In the genomic region with DNA sequence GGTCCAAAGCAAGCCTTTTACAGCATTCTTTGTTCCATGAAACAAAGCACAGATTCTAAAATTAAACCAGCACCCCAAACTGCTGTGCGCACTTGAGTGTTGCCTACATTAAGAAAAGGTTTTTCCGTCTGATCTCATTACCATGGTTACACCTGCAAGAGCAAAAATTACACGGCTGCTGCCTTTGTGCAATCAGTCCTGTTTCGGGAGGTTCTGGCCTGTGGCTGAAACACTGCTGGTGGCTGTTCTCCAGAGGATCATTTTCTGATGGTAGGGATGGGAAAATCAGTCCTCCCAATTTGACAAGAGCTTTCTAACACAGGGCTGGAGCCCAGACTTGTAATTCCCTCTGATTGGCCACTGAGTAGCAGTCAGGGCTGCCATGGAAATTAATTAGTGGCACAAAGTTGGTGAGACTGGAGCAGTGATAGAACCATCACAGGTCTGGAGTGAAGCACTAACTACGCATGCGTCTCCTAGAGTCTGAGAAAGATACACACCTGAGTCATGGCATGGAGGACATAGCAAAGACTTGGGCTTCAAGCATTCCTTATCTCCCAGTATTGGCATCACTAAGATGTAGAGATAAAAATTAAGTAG, we compare ENCODE assay signal across 30 mouse cellular contexts.
DNase-seq lines count a peak whose midpoint lies in the region; ATAC-seq and TF ChIP-seq lines count a peak whose summit lies in the region.
"Had no signal": no experiment of that assay in that cellular context is flagged by ENCODE, and none has a peak within 500 bp of the region (broad histone marks: within the 10 kb centered on the region; RNA-seq: fewer than 3 reads in every experiment).

No protein-coding gene starts in this region.

- ATAC-seq in forebrain, postnatal 0 days = peak; percentile 85
- ATAC-seq in hindbrain, postnatal 0 days = peak; percentile 71
- ATAC-seq in hindbrain, embryonic 13.5 days (ENCODE audit: low FRiP score) = no peak
- ATAC-seq: CD4-positive, CD25-positive, alpha-beta regulatory T cell, adult 4 months; inflammation-experienced regulatory T-cells, adult 6 months had no signal

- H3K27me3 ChIP-seq in forebrain, postnatal 0 days (ENCODE audit: insufficient read depth, low read length) = no peaks in the 10 kb centered on the region
- no peaks in the 10 kb centered on the region for H3K27me3 ChIP-seq in forebrain, embryonic 10.5 days (ENCODE audit: poor library complexity, severe bottlenecking)
- H3K27me3 ChIP-seq in hindbrain, postnatal 0 days (ENCODE audit: insufficient read depth, low read length) = no peaks in the 10 kb centered on the region
- H3K27me3 ChIP-seq in hindbrain, embryonic 13.5 days = no peaks in the 10 kb centered on the region
- no peaks in the 10 kb centered on the region for H3K27me3 ChIP-seq in CH12.LX (replicated peaks)
- H3K27me3 ChIP-seq: limb, embryonic 12.5 days; liver, embryonic 15.5 days; midbrain, embryonic 12.5 days; neural tube, embryonic 12.5 days had no signal

- TF ChIP-seq CTCF in forebrain, postnatal 0 days (IDR thresholded peaks at IDR 0.05; ENCODE audit: low read depth) = no peak
- TF ChIP-seq CTCF in hindbrain, postnatal 0 days (IDR thresholded peaks at IDR 0.05; ENCODE audit: low read depth) = no peak
- TF ChIP-seq CTCF in CH12.LX (conservative IDR thresholded peaks at IDR 0.05 in 1 of 2, IDR thresholded peaks at IDR 0.05 in 1 of 2; ENCODE audit: low read depth in 2 of 2, low read length in 2 of 2) = no peak
- no peak for TF ChIP-seq CTCF in brain, embryonic 14.5 days (IDR thresholded peaks at IDR 0.05; ENCODE audit: borderline replicate concordance, extremely low read depth, insufficient read depth, insufficient read length)

- H3K36me3 ChIP-seq in forebrain, postnatal 0 days (ENCODE audit: insufficient read depth) = no peaks in the 10 kb centered on the region
- H3K36me3 ChIP-seq in forebrain, embryonic 10.5 days (replicated peaks) = no peaks in the 10 kb centered on the region
- no peaks in the 10 kb centered on the region for H3K36me3 ChIP-seq in hindbrain, postnatal 0 days (ENCODE audit: insufficient read depth, low read length)
- H3K36me3 ChIP-seq in hindbrain, embryonic 13.5 days = no peaks in the 10 kb centered on the region
- no peaks in the 10 kb centered on the region for H3K36me3 ChIP-seq in CH12.LX (replicated peaks in 1 of 2; ENCODE audit: control insufficient read depth in 1 of 2, insufficient read depth in 1 of 2, low read length in 1 of 2)
- H3K36me3 ChIP-seq: limb, embryonic 12.5 days; liver, embryonic 15.5 days; midbrain, embryonic 12.5 days; neural tube, embryonic 12.5 days had no signal

- no peak for TF ChIP-seq POLR2A in CH12.LX (IDR thresholded peaks at IDR 0.05; ENCODE audit: low read depth, low read length)
- TF ChIP-seq POLR2A in brain, embryonic 14.5 days (IDR thresholded peaks at IDR 0.05; ENCODE audit: borderline replicate concordance, extremely low read depth, insufficient read depth, insufficient read length, poor library complexity, severe bottlenecking) = no peak

- TF ChIP-seq EP300 in CH12.LX (IDR thresholded peaks at IDR 0.05; ENCODE audit: low read length) = no peak

- dilution Hi-C loops in CH12.LX (cut with MboI; ENCODE audit: extremely low pct_ligation_motif_present, extremely low pct_unique_long_range_greater_than_20kb, low sequenced_read_pairs) = no loop called here

- H3K27ac ChIP-seq in forebrain, postnatal 0 days (ENCODE audit: low read depth, low read length) = no peak overlapping the region
- no peak overlapping the region for H3K27ac ChIP-seq in forebrain, embryonic 10.5 days
- no peak overlapping the region for H3K27ac ChIP-seq in hindbrain, postnatal 0 days
- no peak overlapping the region for H3K27ac ChIP-seq in hindbrain, embryonic 13.5 days
- no peak overlapping the region for H3K27ac ChIP-seq in CH12.LX (ENCODE audit: insufficient read depth, low read depth)
- H3K27ac ChIP-seq: gastrocnemius, adult 2 months; limb, embryonic 12.5 days; liver, embryonic 15.5 days; midbrain, embryonic 12.5 days; neural tube, embryonic 12.5 days had no signal

- DNase-seq in forebrain, postnatal 0 days = peak; percentile 40
- no peak for DNase-seq in forebrain, embryonic 10.5 days (ENCODE audit: extremely low spot score, low spot score)
- DNase-seq in hindbrain, postnatal 0 days (ENCODE audit: low spot score) = peak; percentile 32
- DNase-seq in CH12.LX (ENCODE audit: extremely low read depth) = peak; percentile 18
- DNase-seq in brain, embryonic 14.5 days (ENCODE audit: low read depth) = peak; percentile 26
- no peak for DNase-seq in lung, postnatal 10 days
- DNase-seq: adrenal gland, postnatal 25 days; cerebellum, adult 2 months; cerebellum, postnatal 14 days; gastrocnemius, adult 2 months; gastrocnemius, postnatal 36 days; heart, postnatal 36 days; kidney, adult 11 months; kidney, postnatal 14 days; layer of hippocampus, adult 9-11 months; lung, embryonic 14.5 days; right cerebral cortex, adult 18-20 months; right cerebral cortex, postnatal 4 days; thymus, adult 2 months; thymus, postnatal 36 days had no signal

- H3K9me3 ChIP-seq in forebrain, postnatal 0 days (ENCODE audit: low read length) = no peaks in the 10 kb centered on the region
- no peaks in the 10 kb centered on the region for H3K9me3 ChIP-seq in forebrain, embryonic 10.5 days
- H3K9me3 ChIP-seq in hindbrain, postnatal 0 days (ENCODE audit: low read length) = no peaks in the 10 kb centered on the region
- no peaks in the 10 kb centered on the region for H3K9me3 ChIP-seq in hindbrain, embryonic 13.5 days
- H3K9me3 ChIP-seq in CH12.LX (replicated peaks; ENCODE audit: low read length) = no peaks in the 10 kb centered on the region
- H3K9me3 ChIP-seq: limb, embryonic 12.5 days; liver, embryonic 15.5 days; midbrain, embryonic 12.5 days; neural tube, embryonic 12.5 days had no signal

- no peak overlapping the region for H3K9ac ChIP-seq in forebrain, postnatal 0 days
- no peak overlapping the region for H3K9ac ChIP-seq in hindbrain, postnatal 0 days (replicated peaks; ENCODE audit: low read length)
- H3K9ac ChIP-seq in hindbrain, embryonic 13.5 days = no peak overlapping the region
- no peak overlapping the region for H3K9ac ChIP-seq in CH12.LX (ENCODE audit: insufficient read depth, low read depth)
- H3K9ac ChIP-seq: limb, embryonic 12.5 days; liver, embryonic 15.5 days; lung, embryonic 14.5 days; midbrain, embryonic 12.5 days; neural tube, embryonic 12.5 days had no signal

- H3K4me3 ChIP-seq in forebrain, postnatal 0 days (ENCODE audit: low read depth, low read length) = no peak overlapping the region
- H3K4me3 ChIP-seq in forebrain, embryonic 10.5 days = no peak overlapping the region
- H3K4me3 ChIP-seq in hindbrain, postnatal 0 days (ENCODE audit: low read length) = no peak overlapping the region
- H3K4me3 ChIP-seq in hindbrain, embryonic 13.5 days = no peak overlapping the region
- no peak overlapping the region for H3K4me3 ChIP-seq in CH12.LX (replicated peaks in 1 of 3; ENCODE audit: low read depth in 2 of 3, low read length in 2 of 3, poor library complexity in 1 of 3)
- H3K4me3 ChIP-seq: erythroblast, embryonic 14.5 days; gastrocnemius, adult 2 months; limb, embryonic 12.5 days; liver, embryonic 15.5 days; midbrain, embryonic 12.5 days; myocyte; neural tube, embryonic 12.5 days had no signal

- H3K4me1 ChIP-seq in forebrain, postnatal 0 days (ENCODE audit: insufficient read depth) = no peaks in the 10 kb centered on the region
- no peaks in the 10 kb centered on the region for H3K4me1 ChIP-seq in forebrain, embryonic 10.5 days
- H3K4me1 ChIP-seq in hindbrain, postnatal 0 days (ENCODE audit: insufficient read depth, low read length) = no peaks in the 10 kb centered on the region
- no peaks in the 10 kb centered on the region for H3K4me1 ChIP-seq in hindbrain, embryonic 13.5 days (replicated peaks)
- peaks cover 0 to 15% of the 10 kb centered on the region in 2 experiments; a peak in 3 of 4 replicates for H3K4me1 ChIP-seq in CH12.LX (ENCODE audit: control insufficient read depth in 1 of 2, insufficient read depth in 2 of 2)
- H3K4me1 ChIP-seq: limb, embryonic 12.5 days; liver, embryonic 15.5 days; midbrain, embryonic 12.5 days; neural tube, embryonic 12.5 days had no signal

- in situ Hi-C loops in CH12.LX (cut with MboI; ENCODE audit: low pct_ligation_motif_present, low pct_unique_long_range_greater_than_20kb, low sequenced_read_pairs) = loop anchor here (10.0 to 25.0 kb wide), 2 partner anchors 792 to 960 kb away; no protein-coding TSS in a partner anchor

- TF ChIP-seq RAD21 in CH12.LX (IDR thresholded peaks at IDR 0.05; ENCODE audit: low read depth, low read length) = no peak

- 53% methylated on average over 6 of the region's 6 CpGs for WGBS in forebrain, postnatal 0 days
- WGBS in forebrain, embryonic 10.5 days = 85% methylated on average over 6 of the region's 6 CpGs
- 62% methylated on average over 6 of the region's 6 CpGs for WGBS in hindbrain, postnatal 0 days
- 83% methylated on average over 6 of the region's 6 CpGs for WGBS in hindbrain, embryonic 13.5 days

- H3K79me2 ChIP-seq in CH12.LX (replicated peaks; ENCODE audit: control insufficient read depth, extremely low read depth, insufficient read depth, poor library complexity, severe bottlenecking) = no peaks in the 10 kb centered on the region

- no peak overlapping the region for H3K4me2 ChIP-seq in forebrain, postnatal 0 days (ENCODE audit: low read depth)
- no peak overlapping the region for H3K4me2 ChIP-seq in hindbrain, postnatal 0 days (ENCODE audit: low read depth, low read length)
- no peak overlapping the region for H3K4me2 ChIP-seq in hindbrain, embryonic 13.5 days
- H3K4me2 ChIP-seq in CH12.LX (ENCODE audit: insufficient read depth, low read depth, poor library complexity, severe bottlenecking) = peak overlapping the region; percentile 19
- H3K4me2 ChIP-seq: heart, embryonic 11.5 days; limb, embryonic 12.5 days; liver, embryonic 15.5 days; lung, embryonic 14.5 days; midbrain, embryonic 12.5 days; neural tube, embryonic 12.5 days had no signal

TF ChIP-seq in CH12.LX, 34 proteins besides CTCF, POLR2A, EP300 and RAD21:
- TF ChIP-seq NRF1 (IDR thresholded peaks at IDR 0.05; ENCODE audit: low read depth, low read length) (0 out of 2 replicates have a peak, but pooled peaks have one; percentile 25), RCOR1 (conservative IDR thresholded peaks at IDR 0.05; ENCODE audit: low read depth, low read length) (no peak), CHD1 (IDR thresholded peaks at IDR 0.05; ENCODE audit: low read depth, low read length) (no peak)

Comparison
In these comparisons a context has a peak if more than half of its experiments do, and no peak if none do; other contexts are left out.
1. DNase-seq: peak in forebrain, postnatal 0 days (single experiment), hindbrain, postnatal 0 days (single experiment), CH12.LX (single experiment) and brain, embryonic 14.5 days (single experiment); none in forebrain, embryonic 10.5 days (single experiment) and lung, postnatal 10 days (single experiment).